Mouse (Mus musculus): ENCODE results near the gene C130026I21Rik. TPM values are rescaled to one million over a fixed set of nuclear protein-coding genes. Genes with fewer than 3 reads are reported as not detected.
"Not testable (repeated sequence)": the region's sequence is repeated elsewhere in the genome, so short reads cannot be mapped to it uniquely, and the experiment has no call there.

C130026I21Rik gene
- not detected in 2 replicates for polyA plus RNA-seq (2016; fragmentation: Nextera tagmentation; extraction: Ambion mirVana)

GRCm38 (mm10) chr1:85270466-85270865, at the start of gene C130026I21Rik:
C130026I21Rik (minus strand) TSS chr1:85270566.
- not testable (repeated sequence) for H3K4me3 ChIP-seq; H3K27ac ChIP-seq (replicated peaks); H3K9me3 ChIP-seq; H3K36me3 ChIP-seq (replicated peaks); H3K27me3 ChIP-seq (replicated peaks; ENCODE audit: low read depth, poor library complexity, severe bottlenecking); DNase-seq (ENCODE audit: low spot score); H3K4me1 ChIP-seq
- WGBS = 40% methylated on average over 1 of the region's 6 CpGs

- H3K36me3 ChIP-seq (replicated peaks); H3K27me3 ChIP-seq (replicated peaks; ENCODE audit: low read depth, poor library complexity, severe bottlenecking); H3K9me3 ChIP-seq; H3K27ac ChIP-seq (replicated peaks); H3K4me1 ChIP-seq; DNase-seq (ENCODE audit: low spot score); H3K4me3 ChIP-seq: not testable (repeated sequence)
- 43% methylated on average over 4 of the region's 5 CpGs for WGBS
These were observed 16.7 kb upstream of the C130026I21Rik start for GRCm38 (mm10) chr1:85287063-85287462.

GRCm38 (mm10) chr1:85276421-85276820, 6.1 kb upstream of the C130026I21Rik start:
- WGBS = 75% methylated on average over 4 of the region's 5 CpGs

GRCm38 (mm10) chr1:85258634-85259033, 11.7 kb downstream of the C130026I21Rik start:
- 65% methylated on average over 2 of the region's 2 CpGs for WGBS
- DNase-seq (ENCODE audit: low spot score); H3K27ac ChIP-seq (replicated peaks): not testable (repeated sequence)

More at GRCm38 (mm10) chr1:85276421-85276820, 6.1 kb upstream of the C130026I21Rik start:
- H3K27me3 ChIP-seq (replicated peaks; ENCODE audit: low read depth, poor library complexity, severe bottlenecking); DNase-seq (ENCODE audit: low spot score); H3K27ac ChIP-seq (replicated peaks); H3K36me3 ChIP-seq (replicated peaks); H3K4me3 ChIP-seq; H3K4me1 ChIP-seq; H3K9me3 ChIP-seq: not testable (repeated sequence)

GRCm38 (mm10) chr1:85255217-85255616, 15.1 kb downstream of the C130026I21Rik start:
- H3K9me3 ChIP-seq = peaks cover 21% of the 10 kb centered on the region
- not testable (repeated sequence) for H3K27me3 ChIP-seq (replicated peaks; ENCODE audit: low read depth, poor library complexity, severe bottlenecking); H3K4me1 ChIP-seq; H3K27ac ChIP-seq (replicated peaks); DNase-seq (ENCODE audit: low spot score); H3K36me3 ChIP-seq (replicated peaks); H3K4me3 ChIP-seq
- 62% methylated on average over 2 of the region's 3 CpGs for WGBS

More at GRCm38 (mm10) chr1:85258634-85259033, 11.7 kb downstream of the C130026I21Rik start:
- H3K36me3 ChIP-seq (replicated peaks); H3K27me3 ChIP-seq (replicated peaks; ENCODE audit: low read depth, poor library complexity, severe bottlenecking); H3K4me3 ChIP-seq; H3K4me1 ChIP-seq: not testable (repeated sequence)
- peaks cover 12% of the 10 kb centered on the region for H3K9me3 ChIP-seq

GRCm38 (mm10) chr1:85251211-85251610, 19.2 kb downstream of the C130026I21Rik start:
- not testable (repeated sequence) for DNase-seq (ENCODE audit: low spot score); H3K4me3 ChIP-seq; H3K27me3 ChIP-seq (replicated peaks; ENCODE audit: low read depth, poor library complexity, severe bottlenecking); H3K36me3 ChIP-seq (replicated peaks); H3K27ac ChIP-seq (replicated peaks); H3K4me1 ChIP-seq
- H3K9me3 ChIP-seq = peaks cover 36% of the 10 kb centered on the region
- WGBS = 86% methylated on average over 4 of the region's 4 CpGs

GRCm38 (mm10) chr1:85248985-85249384, 21.4 kb downstream of the C130026I21Rik start:
- not testable (repeated sequence) for DNase-seq (ENCODE audit: low spot score); H3K27ac ChIP-seq (replicated peaks); H3K4me3 ChIP-seq; H3K36me3 ChIP-seq (replicated peaks); H3K4me1 ChIP-seq; H3K27me3 ChIP-seq (replicated peaks; ENCODE audit: low read depth, poor library complexity, severe bottlenecking)
- peaks cover 37% of the 10 kb centered on the region for H3K9me3 ChIP-seq
- WGBS = 75% methylated on average over 3 of the region's 3 CpGs

- not testable (repeated sequence) for H3K4me3 ChIP-seq; H3K27me3 ChIP-seq (replicated peaks; ENCODE audit: low read depth, poor library complexity, severe bottlenecking); H3K36me3 ChIP-seq (replicated peaks); H3K27ac ChIP-seq (replicated peaks); DNase-seq (ENCODE audit: low spot score); H3K4me1 ChIP-seq
- WGBS = 75% methylated on average over 8 of the region's 8 CpGs
- peaks cover 44% of the 10 kb centered on the region for H3K9me3 ChIP-seq
These were observed 23.4 kb downstream of the C130026I21Rik start for GRCm38 (mm10) chr1:85246776-85247460.

- H3K27me3 ChIP-seq (replicated peaks; ENCODE audit: low read depth, poor library complexity, severe bottlenecking); H3K36me3 ChIP-seq (replicated peaks); H3K27ac ChIP-seq (replicated peaks); H3K4me1 ChIP-seq; H3K4me3 ChIP-seq; DNase-seq (ENCODE audit: low spot score): not testable (repeated sequence)
- peaks cover 43% of the 10 kb centered on the region for H3K9me3 ChIP-seq
- WGBS = 85% methylated on average over 5 of the region's 5 CpGs
These were observed 24.1 kb downstream of the C130026I21Rik start for GRCm38 (mm10) chr1:85246266-85246665.

GRCm38 (mm10) chr1:85244941-85245340, 25.4 kb downstream of the C130026I21Rik start:
- H3K27ac ChIP-seq (replicated peaks); H3K36me3 ChIP-seq (replicated peaks); H3K27me3 ChIP-seq (replicated peaks; ENCODE audit: low read depth, poor library complexity, severe bottlenecking); H3K4me1 ChIP-seq; DNase-seq (ENCODE audit: low spot score); H3K4me3 ChIP-seq: not testable (repeated sequence)
- WGBS = 64% methylated on average over 3 of the region's 4 CpGs
- peaks cover 40% of the 10 kb centered on the region for H3K9me3 ChIP-seq

- 74% methylated on average over 2 of the region's 2 CpGs for WGBS
- not testable (repeated sequence) for H3K27ac ChIP-seq (replicated peaks); H3K27me3 ChIP-seq (replicated peaks; ENCODE audit: low read depth, poor library complexity, severe bottlenecking); H3K4me3 ChIP-seq; DNase-seq (ENCODE audit: low spot score); H3K4me1 ChIP-seq; H3K36me3 ChIP-seq (replicated peaks)
- peaks cover 44% of the 10 kb centered on the region for H3K9me3 ChIP-seq
These were observed 27.3 kb downstream of the C130026I21Rik start for GRCm38 (mm10) chr1:85243023-85243422.

- not testable (repeated sequence) for H3K27ac ChIP-seq (replicated peaks); DNase-seq (ENCODE audit: low spot score); H3K4me1 ChIP-seq; H3K27me3 ChIP-seq (replicated peaks; ENCODE audit: low read depth, poor library complexity, severe bottlenecking); H3K36me3 ChIP-seq (replicated peaks); H3K4me3 ChIP-seq
- 74% methylated on average over 4 of the region's 4 CpGs for WGBS
- H3K9me3 ChIP-seq = peaks cover 33% of the 10 kb centered on the region
These were observed 31.2 kb downstream of the C130026I21Rik start for GRCm38 (mm10) chr1:85239018-85239775.

- not testable (repeated sequence) for H3K4me3 ChIP-seq; DNase-seq (ENCODE audit: low spot score); H3K4me1 ChIP-seq; H3K27ac ChIP-seq (replicated peaks); H3K9me3 ChIP-seq; H3K36me3 ChIP-seq (replicated peaks); H3K27me3 ChIP-seq (replicated peaks; ENCODE audit: low read depth, poor library complexity, severe bottlenecking)
- WGBS = 54% methylated on average over 1 of the region's 2 CpGs
These were observed 63.8 kb downstream of the C130026I21Rik start for GRCm38 (mm10) chr1:85206531-85206930.
